Mouse (Mus musculus): ENCODE measurements around the gene Tmem200a.
A peak's percentile ranks its signal among the peaks of the same experiment; 100 is the strongest.

Gene Tmem200a

GRCm38 (mm10) chr10:26078521-26079142, at the start of gene Tmem200a:
Gene Tmem200a (minus strand): TSS chr10:26079052.
- peak; percentile 36 for DNase-seq (ENCODE audit: low spot score)

DNA sequence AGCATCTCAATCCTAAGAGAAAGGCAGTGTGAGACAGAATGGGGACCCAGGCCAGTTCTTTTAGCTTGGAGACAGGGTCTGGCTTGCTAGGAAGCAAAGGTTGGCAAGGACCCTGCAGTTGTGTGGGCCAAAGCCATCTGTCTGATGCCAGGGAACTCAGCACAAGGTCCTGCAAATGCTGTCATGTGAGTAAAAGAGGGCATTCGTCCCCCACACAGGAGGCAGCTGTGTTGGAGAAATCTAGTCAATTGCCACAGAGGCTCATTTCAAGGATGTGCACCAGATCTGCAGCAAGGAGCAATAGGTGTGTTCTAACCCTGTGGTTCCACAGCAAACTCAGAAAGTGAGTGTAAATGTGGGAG, 41.0 kb upstream of the Tmem200a start:
- no peak for DNase-seq (ENCODE audit: low spot score)

- DNase-seq (ENCODE audit: low spot score) = no peak
Observed at GRCm38 (mm10) chr10:26119067-26119821, 40.4 kb upstream of the Tmem200a start.

DNA sequence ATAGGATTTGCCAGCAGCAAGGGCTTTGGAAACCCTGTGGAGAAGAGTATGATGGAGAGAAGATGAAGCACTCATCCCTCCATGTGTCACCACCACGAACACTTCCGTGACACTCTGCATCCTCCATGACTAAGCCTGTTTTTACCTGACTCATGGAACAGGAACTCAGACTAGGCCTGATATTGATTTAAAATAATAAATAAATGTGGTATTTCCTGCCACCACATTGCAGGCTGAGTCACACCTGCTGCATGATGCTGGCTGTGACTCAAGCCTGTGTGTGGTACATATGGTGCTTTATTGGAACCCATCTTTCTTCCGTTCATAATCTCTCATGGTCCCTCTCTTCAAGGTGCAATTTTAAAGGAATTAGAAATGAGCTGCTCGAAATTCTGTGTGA, 35.6 kb upstream of the Tmem200a start:
- no peak for DNase-seq (ENCODE audit: low spot score)

GRCm38 (mm10) chr10:26103330-26103982, 24.6 kb upstream of the Tmem200a start:
- DNase-seq (ENCODE audit: low spot score) = no peak

GRCm38 (mm10) chr10:26082081-26082480, 3.2 kb upstream of the Tmem200a start:
- no peak for DNase-seq (ENCODE audit: low spot score)

DNA sequence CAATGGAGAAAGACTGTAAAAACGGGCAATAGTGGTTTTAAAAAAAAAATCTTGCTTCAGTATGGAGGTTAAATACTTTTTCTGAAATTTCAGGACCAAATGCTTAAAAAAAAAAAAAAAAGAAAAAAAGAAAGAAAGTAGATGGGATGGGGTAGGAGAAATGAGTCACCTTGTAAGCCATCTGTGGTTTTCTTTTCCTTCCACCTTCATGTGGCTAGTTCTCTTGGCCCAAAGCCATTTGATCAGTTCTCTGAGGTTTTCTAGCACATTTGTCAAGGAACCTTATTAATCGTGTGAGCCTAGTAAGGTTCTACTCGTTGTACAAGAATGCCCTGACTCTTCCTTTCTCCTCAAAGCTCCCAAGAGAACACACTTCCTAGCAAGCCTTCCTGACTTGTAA, 826 bp upstream of the Tmem200a start:
- DNase-seq (ENCODE audit: low spot score) = no peak

- peak; percentile 3 for DNase-seq (ENCODE audit: low spot score)
Observed at GRCm38 (mm10) chr10:26077671-26078481, 976 bp downstream of the Tmem200a start, which contains the start of gene Gm9767. Gene Gm9767 (plus strand): TSS chr10:26078255.

DNA sequence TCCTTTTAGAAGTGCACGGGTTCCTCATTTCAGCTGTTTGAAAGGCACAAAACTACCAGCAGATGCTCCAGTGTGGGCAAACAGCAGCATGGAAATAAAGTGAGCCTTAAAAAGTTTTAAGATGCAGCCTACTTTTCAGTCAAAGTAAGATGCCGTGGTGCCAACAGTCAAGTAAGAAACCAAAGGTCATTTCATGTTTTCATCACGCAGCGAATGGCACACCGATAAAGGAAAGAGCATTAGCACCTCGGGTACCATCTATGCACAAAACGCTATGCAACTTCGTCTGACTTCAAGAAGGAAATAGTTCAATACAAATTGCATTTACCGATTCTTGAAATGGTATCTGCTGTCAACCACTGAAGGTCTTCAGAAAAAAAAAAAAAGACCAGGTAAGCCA, 1.9 kb downstream of the Tmem200a start:
- DNase-seq (ENCODE audit: low spot score) = no peak

GRCm38 (mm10) chr10:26071986-26072385, 6.9 kb downstream of the Tmem200a start:
- no peak for DNase-seq (ENCODE audit: low spot score)

DNA sequence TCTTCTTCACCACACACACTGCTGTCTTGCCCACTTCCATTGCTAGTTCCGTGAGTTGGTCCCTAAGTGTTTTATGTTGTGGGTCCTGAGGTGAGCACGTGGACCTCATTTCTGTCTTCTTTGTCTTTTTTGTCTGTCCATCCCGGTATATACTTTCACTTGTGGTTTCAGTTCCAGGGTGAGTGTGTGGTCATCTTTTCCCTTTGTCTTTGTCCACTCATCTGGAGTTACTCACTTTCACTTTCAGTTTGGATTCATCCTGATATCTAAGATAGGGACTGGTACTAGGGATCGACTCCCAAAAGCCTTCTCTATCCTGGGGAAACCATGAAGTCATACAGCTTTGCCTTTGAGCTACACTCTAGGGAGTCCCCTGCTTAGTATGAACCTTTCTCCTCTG, 15.8 kb downstream of the Tmem200a start:
- no peak for DNase-seq (ENCODE audit: low spot score)

GRCm38 (mm10) chr10:26059662-26060307, 19.1 kb downstream of the Tmem200a start:
- DNase-seq (ENCODE audit: low spot score) = no peak

- no peak for DNase-seq (ENCODE audit: low spot score)
Observed at GRCm38 (mm10) chr10:26051177-26051576, 27.7 kb downstream of the Tmem200a start.

DNA sequence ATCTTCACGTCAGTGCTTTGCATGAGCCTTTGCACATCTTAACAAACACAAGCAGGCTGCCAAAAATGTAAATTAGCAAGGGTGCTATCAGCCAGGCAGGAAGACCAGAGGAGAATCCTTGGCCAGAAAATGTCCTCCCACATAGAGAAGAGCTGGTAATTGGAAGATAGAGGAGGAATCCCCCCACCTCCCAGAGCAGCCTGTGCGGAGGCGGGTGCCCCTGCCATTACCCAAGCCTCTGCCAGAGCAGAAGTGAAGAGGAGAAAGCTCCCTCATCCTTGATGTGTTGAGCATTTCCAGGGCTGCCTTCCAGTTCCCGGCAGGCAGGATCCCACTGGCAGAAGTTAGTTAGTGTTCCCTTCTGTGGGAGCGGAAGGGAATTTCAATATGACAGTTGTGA, 43.9 kb downstream of the Tmem200a start:
- no peak for DNase-seq (ENCODE audit: low spot score)

DNA sequence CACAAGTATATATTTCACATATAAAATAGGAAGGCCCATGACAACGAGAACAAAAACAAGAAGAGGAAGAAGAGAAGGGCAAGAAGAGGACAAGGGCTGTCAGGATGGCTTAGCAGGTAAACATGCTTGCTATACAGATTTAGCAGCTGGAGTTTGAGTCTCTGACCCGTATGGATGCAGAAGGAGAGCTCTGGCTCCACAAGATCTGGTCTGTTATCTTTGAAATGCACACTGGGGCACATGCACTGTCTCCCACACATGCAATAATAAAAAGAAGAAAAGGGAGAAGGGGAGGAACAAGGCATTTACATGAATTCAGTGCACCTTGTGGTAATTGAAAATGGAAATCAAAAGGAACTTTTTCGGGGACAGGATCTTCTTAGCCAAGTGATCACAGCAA, 60.1 kb downstream of the Tmem200a start:
- DNase-seq (ENCODE audit: low spot score) = no peak

DNA sequence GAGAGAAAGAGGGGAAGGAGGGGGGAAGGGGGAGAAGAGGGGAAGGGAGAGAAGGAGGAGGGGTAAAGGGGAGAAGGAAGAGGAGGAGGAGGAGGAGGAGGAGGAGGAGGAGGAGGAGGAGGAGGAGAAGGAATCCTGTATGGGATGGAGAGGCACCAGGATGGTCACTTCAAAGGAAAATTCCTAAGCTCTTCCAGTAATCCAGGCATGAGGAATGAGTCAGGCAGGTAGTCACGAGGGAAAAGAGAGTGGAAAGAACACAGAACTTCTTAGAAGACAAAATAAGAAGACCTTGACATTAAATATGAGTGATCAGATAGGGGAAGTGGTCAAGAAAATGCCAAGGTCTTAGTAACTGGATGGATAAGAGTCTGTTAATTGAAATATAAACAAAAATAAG, 64.6 kb downstream of the Tmem200a start:
- DNase-seq (ENCODE audit: low spot score) = no peak

- no peak for DNase-seq (ENCODE audit: low spot score)
Observed at GRCm38 (mm10) chr10:26008948-26009347, 69.9 kb downstream of the Tmem200a start.

GRCm38 (mm10) chr10:26005471-26005870, 73.4 kb downstream of the Tmem200a start:
- no peak for DNase-seq (ENCODE audit: low spot score)

- DNase-seq (ENCODE audit: low spot score) = no peak
Observed at GRCm38 (mm10) chr10:26000893-26001292, 78.0 kb downstream of the Tmem200a start.

DNA sequence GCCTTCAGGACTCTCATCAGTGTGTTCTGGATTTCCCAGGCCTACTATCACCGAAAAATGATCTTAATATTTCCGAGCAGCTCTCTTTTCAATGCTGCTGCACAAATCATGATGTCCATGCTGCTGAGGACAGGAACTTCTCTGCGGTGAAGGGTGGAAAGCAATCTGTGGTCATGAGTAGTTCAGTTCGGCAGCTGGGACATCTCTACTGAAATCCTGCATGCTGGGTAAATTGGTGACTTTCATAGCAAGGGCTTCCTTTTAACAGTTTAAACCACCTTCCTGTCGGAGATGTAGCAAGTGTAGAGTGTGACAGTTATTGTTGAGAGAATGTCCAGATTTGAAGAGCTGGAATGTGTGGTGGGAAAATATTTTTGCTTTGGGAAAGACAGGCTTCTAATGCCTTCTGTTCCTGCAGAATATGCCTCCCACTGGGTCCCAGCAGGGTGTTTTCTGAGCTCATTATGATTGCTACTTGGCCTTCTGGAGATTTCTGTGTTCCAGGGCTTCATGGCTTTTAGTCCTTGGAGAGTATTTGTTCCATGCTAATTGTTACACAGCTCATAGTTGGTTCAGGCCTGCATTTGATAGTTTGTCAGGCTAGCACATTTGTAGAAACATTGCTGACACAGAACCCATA, 79.4 kb downstream of the Tmem200a start:
- no peak for DNase-seq (ENCODE audit: low spot score)

- DNase-seq (ENCODE audit: low spot score) = no peak
Observed at GRCm38 (mm10) chr10:25984056-25984455, 94.8 kb downstream of the Tmem200a start.
